Mouse (Mus musculus): ENCODE results near the gene Ntn5. TPM values are rescaled to one million over a fixed set of nuclear protein-coding genes. Genes with fewer than 3 reads are reported as not detected.

The Ntn5 gene
- polyA plus RNA-seq, 1 experiment from 2014 or later: 3.4 TPM

GRCm38 (mm10) chr7:45701072-45701471, 17.2 kb downstream of the Ntn5 start:
- 33% methylated on average over 11 of the region's 11 CpGs for WGBS
- Histone ChIP-seq H3K27me3 (replicated peaks; ENCODE audit: control insufficient read depth, insufficient read depth, low read length) (peaks cover 24% of the 10 kb centered on the region), H3K9me3 (ENCODE audit: control insufficient read depth, low read length) (no peaks in the 10 kb centered on the region), H3K4me3 (ENCODE audit: low read depth, low read length) (peak overlapping the region; percentile 46), H3K9ac (ENCODE audit: low read depth, low read length) (peak overlapping the region; percentile 30; the same call in 1 of the 2 replicates), H3K4me2 (ENCODE audit: low read depth, low read length) (peak overlapping the region; percentile 87), H3K36me3 (ENCODE audit: control insufficient read depth, insufficient read depth, low read length) (no peaks in the 10 kb centered on the region), H3K4me1 (ENCODE audit: control insufficient read depth, insufficient read depth, low read length) (peaks cover 29% of the 10 kb centered on the region), H3K27ac (replicated peaks; ENCODE audit: low read depth, low read length) (peak overlapping the region; percentile 45; the same call in 1 of the 2 replicates)
- DNase-seq (ENCODE audit: low spot score) (peak; percentile 39), ATAC-seq (ENCODE audit: low read depth) (no peak)

GRCm38 (mm10) chr7:45701607-45702006, 17.8 kb downstream of the Ntn5 start:
- H3K4me2 ChIP-seq (ENCODE audit: low read depth, low read length): peak overlapping the region; percentile 87
- ATAC-seq (ENCODE audit: low read depth): no peak
- H3K9ac ChIP-seq (ENCODE audit: low read depth, low read length): 0 out of 2 replicates have a peak overlapping the region, but pooled peaks have one; percentile 30
- no peak overlapping the region for H3K27ac ChIP-seq (replicated peaks; ENCODE audit: low read depth, low read length)
- 85% methylated on average over 11 of the region's 11 CpGs for WGBS
- no peak overlapping the region for H3K4me3 ChIP-seq (ENCODE audit: low read depth, low read length)
- H3K36me3 ChIP-seq (ENCODE audit: control insufficient read depth, insufficient read depth, low read length): no peaks in the 10 kb centered on the region
- no peak for DNase-seq (ENCODE audit: low spot score)
- H3K9me3 ChIP-seq (ENCODE audit: control insufficient read depth, low read length): no peaks in the 10 kb centered on the region
- H3K27me3 ChIP-seq (replicated peaks; ENCODE audit: control insufficient read depth, insufficient read depth, low read length): peaks cover 24% of the 10 kb centered on the region
- H3K4me1 ChIP-seq (ENCODE audit: control insufficient read depth, insufficient read depth, low read length): peaks cover 29% of the 10 kb centered on the region

DNA sequence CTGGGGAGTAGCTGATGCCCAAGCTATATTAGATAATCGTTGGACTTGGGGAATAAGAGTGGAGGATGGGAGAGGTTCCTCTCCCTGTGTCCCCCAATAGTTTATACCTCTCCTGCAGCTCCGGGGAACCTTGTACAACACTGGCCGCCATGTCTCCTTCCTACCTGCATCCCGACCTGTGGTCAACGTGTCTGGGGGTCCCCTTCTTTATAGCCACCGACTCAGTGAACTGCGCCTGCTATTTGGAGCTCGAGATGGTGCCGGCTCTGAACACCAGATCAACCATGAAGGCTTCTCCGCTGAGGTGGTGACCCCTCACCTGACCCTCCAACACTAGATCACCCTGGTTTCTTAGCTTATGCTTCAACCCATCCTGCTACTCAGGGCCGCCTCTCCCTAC, 18.5 kb downstream of the Ntn5 start:
- H3K9ac ChIP-seq (ENCODE audit: low read depth, low read length): no peak overlapping the region
- no peak for DNase-seq (ENCODE audit: low spot score)
- H3K9me3 ChIP-seq (ENCODE audit: control insufficient read depth, low read length): no peaks in the 10 kb centered on the region
- peaks cover 24% of the 10 kb centered on the region for H3K27me3 ChIP-seq (replicated peaks; ENCODE audit: control insufficient read depth, insufficient read depth, low read length)
- H3K4me2 ChIP-seq (ENCODE audit: low read depth, low read length): no peak overlapping the region
- no peak overlapping the region for H3K27ac ChIP-seq (replicated peaks; ENCODE audit: low read depth, low read length)
- WGBS: 93% methylated on average over 11 of the region's 11 CpGs
- H3K4me3 ChIP-seq (ENCODE audit: low read depth, low read length): no peak overlapping the region
- peaks cover 32% of the 10 kb centered on the region for H3K4me1 ChIP-seq (ENCODE audit: control insufficient read depth, insufficient read depth, low read length)
- ATAC-seq (ENCODE audit: low read depth): no peak
- H3K36me3 ChIP-seq (ENCODE audit: control insufficient read depth, insufficient read depth, low read length): no peaks in the 10 kb centered on the region

GRCm38 (mm10) chr7:45702809-45703520, 19.1 kb downstream of the Ntn5 start:
- no peaks in the 10 kb centered on the region for H3K9me3 ChIP-seq (ENCODE audit: control insufficient read depth, low read length)
- H3K9ac ChIP-seq (ENCODE audit: low read depth, low read length): no peak overlapping the region
- ATAC-seq (ENCODE audit: low read depth) (no peak), DNase-seq (ENCODE audit: low spot score) (no peak)
- H3K4me3 ChIP-seq (ENCODE audit: low read depth, low read length): no peak overlapping the region
- H3K4me1 ChIP-seq (ENCODE audit: control insufficient read depth, insufficient read depth, low read length): peaks cover 38% of the 10 kb centered on the region
- no peak overlapping the region; the same call in 1 of the 2 replicates for H3K27ac ChIP-seq (replicated peaks; ENCODE audit: low read depth, low read length)
- peaks cover 24% of the 10 kb centered on the region for H3K27me3 ChIP-seq (replicated peaks; ENCODE audit: control insufficient read depth, insufficient read depth, low read length)
- H3K36me3 ChIP-seq (ENCODE audit: control insufficient read depth, insufficient read depth, low read length): no peaks in the 10 kb centered on the region
- no peak overlapping the region for H3K4me2 ChIP-seq (ENCODE audit: low read depth, low read length)
- WGBS: 90% methylated on average over 17 of the region's 17 CpGs

DNA sequence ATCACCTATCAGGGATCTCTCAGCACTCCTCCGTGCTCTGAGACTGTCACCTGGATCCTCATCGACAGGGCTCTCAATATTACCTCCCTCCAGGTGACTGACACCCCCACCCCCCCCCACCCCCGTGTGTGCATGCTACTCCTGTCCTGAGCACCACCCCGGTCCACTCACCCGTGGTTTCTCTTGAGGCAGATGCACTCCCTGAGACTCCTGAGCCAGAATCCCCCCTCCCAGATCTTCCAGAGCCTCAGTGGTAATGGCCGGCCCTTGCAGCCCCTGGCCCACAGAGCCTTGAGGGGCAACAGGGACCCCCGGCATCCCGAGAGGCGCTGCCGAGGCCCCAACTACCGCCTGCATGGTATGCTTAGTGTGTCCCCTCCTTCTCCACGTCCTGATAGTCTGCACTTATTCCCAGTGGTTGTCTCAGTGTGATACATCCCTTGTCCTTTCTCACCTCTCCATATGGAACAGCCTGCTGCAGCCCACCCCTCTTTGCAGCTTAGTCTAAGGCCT, 19.8 kb downstream of the Ntn5 start:
- ATAC-seq (ENCODE audit: low read depth) (no peak), DNase-seq (ENCODE audit: low spot score) (no peak)
- Histone ChIP-seq H3K27me3 (replicated peaks; ENCODE audit: control insufficient read depth, insufficient read depth, low read length) (peaks cover 19% of the 10 kb centered on the region), H3K9me3 (ENCODE audit: control insufficient read depth, low read length) (no peaks in the 10 kb centered on the region), H3K27ac (replicated peaks; ENCODE audit: low read depth, low read length) (peak overlapping the region; percentile 79), H3K36me3 (ENCODE audit: control insufficient read depth, insufficient read depth, low read length) (no peaks in the 10 kb centered on the region), H3K4me2 (ENCODE audit: low read depth, low read length) (peak overlapping the region; percentile 93), H3K9ac (ENCODE audit: low read depth, low read length) (peak overlapping the region; percentile 61), H3K4me3 (ENCODE audit: low read depth, low read length) (peak overlapping the region; percentile 37), H3K4me1 (ENCODE audit: control insufficient read depth, insufficient read depth, low read length) (peaks cover 45% of the 10 kb centered on the region)
- WGBS: 47% methylated on average over 11 of the region's 12 CpGs

- Histone ChIP-seq H3K27ac (replicated peaks; ENCODE audit: low read depth, low read length) (peak overlapping the region; percentile 79), H3K4me2 (ENCODE audit: low read depth, low read length) (peak overlapping the region; percentile 93), H3K36me3 (ENCODE audit: control insufficient read depth, insufficient read depth, low read length) (no peaks in the 10 kb centered on the region), H3K9me3 (ENCODE audit: control insufficient read depth, low read length) (no peaks in the 10 kb centered on the region), H3K9ac (ENCODE audit: low read depth, low read length) (peak overlapping the region; percentile 61), H3K27me3 (replicated peaks; ENCODE audit: control insufficient read depth, insufficient read depth, low read length) (peaks cover 14% of the 10 kb centered on the region), H3K4me1 (ENCODE audit: control insufficient read depth, insufficient read depth, low read length) (peaks cover 48% of the 10 kb centered on the region), H3K4me3 (ENCODE audit: low read depth, low read length) (peak overlapping the region; percentile 37)
- DNase-seq (ENCODE audit: low spot score) (peak; percentile 90), ATAC-seq (ENCODE audit: low read depth) (peak; percentile 38)
- WGBS: under 1% methylated on average over 13 of the region's 13 CpGs
Measured at GRCm38 (mm10) chr7:45704046-45704559, 20.3 kb downstream of the Ntn5 start.

DNA sequence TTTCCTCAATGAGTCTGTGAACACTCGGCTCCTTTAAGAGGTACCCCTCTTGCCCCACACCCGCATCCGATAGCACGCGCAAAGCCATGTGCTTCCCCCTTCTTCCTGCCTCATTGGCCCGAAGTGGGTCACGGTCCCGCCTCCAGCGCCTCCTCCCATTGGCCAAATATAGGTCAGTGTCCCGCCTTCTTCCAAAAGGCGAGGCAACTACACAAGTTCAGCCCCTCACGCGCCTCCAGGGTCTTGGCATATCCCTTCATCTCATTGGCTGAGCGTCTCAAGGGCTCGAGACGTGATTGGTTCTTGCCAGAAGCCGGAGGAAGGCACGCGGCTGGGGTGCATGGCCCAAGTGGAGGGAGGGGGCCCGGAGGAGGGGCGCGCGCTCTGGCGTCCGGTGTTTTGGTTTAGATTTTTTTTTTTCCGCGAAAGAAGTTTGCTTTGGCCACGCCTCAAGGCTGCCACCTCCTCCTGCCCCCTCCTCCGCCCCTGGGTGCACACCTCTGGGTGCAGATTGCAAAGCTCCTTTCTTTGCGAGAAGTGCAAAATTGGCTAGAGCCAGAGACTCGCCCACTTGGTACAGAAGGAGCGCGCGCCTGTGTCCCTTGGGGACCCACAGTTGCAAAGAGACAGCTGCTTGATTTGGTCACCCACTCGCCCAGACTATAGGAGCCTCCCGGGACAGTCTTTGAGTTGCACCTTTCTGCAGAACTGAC, 21.1 kb downstream of the Ntn5 start, which contains the start of gene Dbp:
TSS of gene Dbp (plus strand) at position 359 of the 713 bp plus-strand sequence.
- Histone ChIP-seq H3K4me1 (ENCODE audit: control insufficient read depth, insufficient read depth, low read length) (peaks cover 44% of the 10 kb centered on the region), H3K36me3 (ENCODE audit: control insufficient read depth, insufficient read depth, low read length) (peaks cover 4% of the 10 kb centered on the region; the same call in 1 of the 2 replicates), H3K27me3 (replicated peaks; ENCODE audit: control insufficient read depth, insufficient read depth, low read length) (peaks cover 6% of the 10 kb centered on the region; the same call in 1 of the 2 replicates), H3K4me3 (ENCODE audit: low read depth, low read length) (peak within 1 kb of the TSS; percentile 65), H3K9me3 (ENCODE audit: control insufficient read depth, low read length) (no peaks in the 10 kb centered on the region), H3K9ac (ENCODE audit: low read depth, low read length) (peak within 1 kb of the TSS; percentile 82), H3K27ac (replicated peaks; ENCODE audit: low read depth, low read length) (peak within 1 kb of the TSS; percentile 79), H3K4me2 (ENCODE audit: low read depth, low read length) (peak within 1 kb of the TSS; percentile 93)
- WGBS: under 1% methylated on average over 32 of the region's 36 CpGs
- ATAC-seq (ENCODE audit: low read depth) (peak; percentile 90), DNase-seq (ENCODE audit: low spot score) (peak; percentile 100)

GRCm38 (mm10) chr7:45705443-45705864, 21.6 kb downstream of the Ntn5 start:
- no peak for DNase-seq (ENCODE audit: low spot score)
- Histone ChIP-seq H3K36me3 (ENCODE audit: control insufficient read depth, insufficient read depth, low read length) (peaks cover 10% of the 10 kb centered on the region), H3K9ac (ENCODE audit: low read depth, low read length) (peak overlapping the region; percentile 82), H3K27me3 (replicated peaks; ENCODE audit: control insufficient read depth, insufficient read depth, low read length) (peaks cover under 1% of the 10 kb centered on the region; the same call in 1 of the 2 replicates), H3K4me2 (ENCODE audit: low read depth, low read length) (peak overlapping the region; percentile 93), H3K4me1 (ENCODE audit: control insufficient read depth, insufficient read depth, low read length) (peaks cover 38% of the 10 kb centered on the region), H3K27ac (replicated peaks; ENCODE audit: low read depth, low read length) (peak overlapping the region; percentile 77), H3K4me3 (ENCODE audit: low read depth, low read length) (peak overlapping the region; percentile 65), H3K9me3 (ENCODE audit: control insufficient read depth, low read length) (no peaks in the 10 kb centered on the region)
- under 1% methylated on average over 21 of the region's 21 CpGs for WGBS
- ATAC-seq (ENCODE audit: low read depth): peak; percentile 0; the same call in 1 of the 2 replicates

Measured in embryonic facial prominence, embryonic 14.5 days (tissue).